Mouse (Mus musculus): ENCODE results near the gene 4933416C03Rik.

4933416C03Rik gene

GRCm38 (mm10) chr10:116113867-116114474 is at the start of gene 4933416C03Rik:
Gene 4933416C03Rik, minus strand, starts transcription at chr10:116113917.
- DNase-seq (ENCODE audit: low read depth): no peak

- no peak for DNase-seq (ENCODE audit: low read depth)
These were observed 48.6 kb upstream of the 4933416C03Rik start for GRCm38 (mm10) chr10:116162338-116162737.

GRCm38 (mm10) chr10:116156699-116157098 is 43.0 kb upstream of the 4933416C03Rik start:
- DNase-seq (ENCODE audit: low read depth): no peak

GRCm38 (mm10) chr10:116154707-116155106 is 41.0 kb upstream of the 4933416C03Rik start:
- DNase-seq (ENCODE audit: low read depth): no peak

- DNase-seq (ENCODE audit: low read depth): no peak
These were observed 32.4 kb upstream of the 4933416C03Rik start for GRCm38 (mm10) chr10:116146091-116146490.

- no peak for DNase-seq (ENCODE audit: low read depth)
These were observed 30.0 kb upstream of the 4933416C03Rik start for GRCm38 (mm10) chr10:116143684-116144083.

GRCm38 (mm10) chr10:116140226-116140625 is 26.5 kb upstream of the 4933416C03Rik start:
- no peak for DNase-seq (ENCODE audit: low read depth)

GRCm38 (mm10) chr10:116135187-116135586 is 21.5 kb upstream of the 4933416C03Rik start:
- no peak for DNase-seq (ENCODE audit: low read depth)

GRCm38 (mm10) chr10:116132233-116132632 is 18.5 kb upstream of the 4933416C03Rik start:
- no peak for DNase-seq (ENCODE audit: low read depth)

- no peak for DNase-seq (ENCODE audit: low read depth)
These were observed 17.5 kb upstream of the 4933416C03Rik start for GRCm38 (mm10) chr10:116131223-116131622.

GRCm38 (mm10) chr10:116130401-116130800 is 16.7 kb upstream of the 4933416C03Rik start:
- no peak for DNase-seq (ENCODE audit: low read depth)

GRCm38 (mm10) chr10:116125364-116125763 is 11.6 kb upstream of the 4933416C03Rik start:
- no peak for DNase-seq (ENCODE audit: low read depth)

- no peak for DNase-seq (ENCODE audit: low read depth)
These were observed 10.1 kb upstream of the 4933416C03Rik start for GRCm38 (mm10) chr10:116123808-116124207.

- DNase-seq (ENCODE audit: low read depth): no peak
These were observed 7.7 kb upstream of the 4933416C03Rik start for GRCm38 (mm10) chr10:116121463-116121862.

GRCm38 (mm10) chr10:116117060-116117459 is 3.3 kb upstream of the 4933416C03Rik start:
- DNase-seq (ENCODE audit: low read depth): no peak

- DNase-seq (ENCODE audit: low read depth): no peak
These were observed 2.4 kb upstream of the 4933416C03Rik start for GRCm38 (mm10) chr10:116115881-116116677.

- DNase-seq (ENCODE audit: low read depth): no peak
These were observed 849 bp downstream of the 4933416C03Rik start for GRCm38 (mm10) chr10:116112868-116113267.

- no peak for DNase-seq (ENCODE audit: low read depth)
These were observed 5.0 kb downstream of the 4933416C03Rik start for GRCm38 (mm10) chr10:116108730-116109129.

- DNase-seq (ENCODE audit: low read depth): no peak
These were observed 5.5 kb downstream of the 4933416C03Rik start for GRCm38 (mm10) chr10:116108176-116108575.

GRCm38 (mm10) chr10:116098470-116098869 is 15.2 kb downstream of the 4933416C03Rik start:
- no peak for DNase-seq (ENCODE audit: low read depth)

- no peak for DNase-seq (ENCODE audit: low read depth)
These were observed 17.3 kb downstream of the 4933416C03Rik start for GRCm38 (mm10) chr10:116096466-116096865.

GRCm38 (mm10) chr10:116083965-116084364 is 29.8 kb downstream of the 4933416C03Rik start:
- DNase-seq (ENCODE audit: low read depth): no peak

GRCm38 (mm10) chr10:116080841-116081240 is 32.9 kb downstream of the 4933416C03Rik start:
- DNase-seq (ENCODE audit: low read depth): no peak

All from fibroblast of lung, adult 2 months (primary cell).